Mouse (Mus musculus) cerebellum, adult 9-11 months (tissue): ENCODE data around the gene Olfr464.
"Not testable (repeated sequence)": the region's sequence is repeated elsewhere in the genome, so short reads cannot be mapped to it uniquely, and the experiment has no call there.

ENCODE experiments used
- DNase-seq: peaks from one replicate; pipeline ENCODE4 v3.0.0; 2022

The Olfr464 gene

DNA sequence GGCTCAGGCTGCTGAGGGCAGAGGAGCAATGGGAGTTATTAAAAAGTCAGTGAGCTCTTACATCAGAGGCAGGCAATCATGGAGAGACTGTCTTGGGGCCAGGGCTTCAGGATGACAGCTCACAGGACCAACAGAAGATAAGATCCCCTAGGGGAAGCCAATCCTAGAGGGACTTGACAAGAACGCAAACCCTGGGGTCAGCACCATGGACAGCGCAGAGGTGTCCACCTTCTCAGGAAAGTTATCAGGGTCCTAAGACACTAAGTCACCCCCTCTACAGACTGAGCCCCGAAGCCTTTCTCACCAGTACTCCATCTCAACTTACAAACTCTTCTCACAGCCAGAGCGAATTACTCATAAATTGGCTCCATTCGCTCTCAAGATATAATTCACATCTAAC is at the start of gene Olfr464:
Olfr464 (minus strand) TSS at position 2 of the 400 bp plus-strand sequence.
- DNase-seq = no peak

DNA sequence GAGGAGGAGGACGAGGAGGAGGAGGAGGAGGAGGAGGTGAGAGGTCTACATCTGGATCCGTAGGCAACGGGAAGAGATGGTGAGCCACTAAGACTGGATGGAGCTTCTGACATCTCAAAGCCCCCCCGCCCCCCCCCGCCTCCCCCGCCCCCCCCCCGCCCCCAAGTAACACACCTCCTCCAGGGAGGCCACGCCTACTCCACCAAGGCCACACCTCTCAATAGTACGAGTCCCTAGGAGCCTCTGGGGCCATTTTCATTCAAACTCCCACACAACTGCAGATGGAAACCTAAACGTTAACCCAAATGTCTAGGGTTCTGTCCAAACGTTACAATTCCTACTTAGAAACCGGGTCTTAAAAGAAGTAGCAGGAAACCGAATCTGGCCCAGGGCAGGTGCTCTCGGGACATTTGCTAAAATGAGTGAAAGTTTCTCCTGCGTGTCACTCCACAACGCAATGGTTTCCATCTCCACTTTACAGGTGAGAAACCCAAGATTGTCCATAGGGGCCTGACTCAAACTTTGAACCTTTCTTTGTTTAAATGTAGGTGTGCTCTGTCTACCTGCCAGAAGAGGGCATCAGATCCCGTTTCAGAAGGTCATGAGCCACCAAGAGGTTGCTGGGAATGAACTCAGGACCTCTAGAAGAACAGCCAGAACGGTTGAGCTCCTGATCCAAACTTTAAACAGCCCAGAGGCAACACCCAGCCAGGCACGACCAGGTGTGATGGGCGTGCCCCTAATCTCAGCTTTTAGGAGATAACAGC is 47.8 kb upstream of the Olfr464 start:
- no peak for DNase-seq

DNA sequence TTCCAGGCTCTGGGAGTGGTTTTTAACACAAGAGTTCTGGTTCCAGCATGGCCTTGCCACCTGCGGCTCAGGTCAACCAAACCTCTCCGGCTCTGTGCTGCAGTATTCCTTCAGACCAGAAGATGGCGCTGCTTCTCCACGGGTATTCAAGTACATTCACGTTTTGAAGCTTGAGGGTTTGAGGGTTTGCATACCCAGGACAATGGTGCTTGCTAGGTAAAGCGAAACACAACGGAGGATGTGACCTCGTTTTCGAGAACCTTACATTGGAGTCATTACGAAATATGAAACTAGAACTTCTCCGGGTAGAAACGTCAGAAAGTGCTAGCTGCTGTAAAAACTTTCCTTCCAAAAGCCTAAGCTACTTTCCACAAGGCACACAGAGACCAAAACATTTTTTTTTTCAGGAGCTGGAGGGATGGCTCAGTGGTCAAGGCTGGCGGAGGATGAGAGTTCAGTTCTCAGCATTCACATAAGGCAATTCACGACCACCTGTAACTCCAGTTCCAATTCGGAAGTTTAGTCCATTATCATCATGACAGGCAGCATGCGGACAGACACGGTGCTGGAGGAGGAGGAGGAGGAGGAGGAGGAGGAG is 47.0 kb upstream of the Olfr464 start:
- DNase-seq = peak; percentile 84

DNA sequence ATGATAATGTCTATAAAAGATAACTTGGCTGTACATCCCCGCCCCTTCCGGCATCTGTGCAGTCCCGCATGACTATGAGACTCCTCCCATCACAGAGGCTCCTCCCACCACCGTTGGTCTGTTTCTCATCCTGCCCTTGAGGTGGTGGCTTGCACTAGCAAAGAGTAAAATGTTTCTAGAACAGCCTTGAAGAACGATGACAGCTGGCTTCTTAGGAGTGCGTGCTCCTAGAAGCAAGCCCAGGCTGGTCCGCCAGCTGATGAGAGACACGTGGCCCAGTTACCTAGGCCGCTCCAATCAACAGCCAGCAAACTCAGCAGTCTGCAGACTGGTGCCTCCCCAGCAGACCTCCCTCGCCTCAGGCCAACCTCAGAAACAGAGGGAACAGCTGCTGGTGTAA is 45.4 kb upstream of the Olfr464 start:
- no peak for DNase-seq

DNA sequence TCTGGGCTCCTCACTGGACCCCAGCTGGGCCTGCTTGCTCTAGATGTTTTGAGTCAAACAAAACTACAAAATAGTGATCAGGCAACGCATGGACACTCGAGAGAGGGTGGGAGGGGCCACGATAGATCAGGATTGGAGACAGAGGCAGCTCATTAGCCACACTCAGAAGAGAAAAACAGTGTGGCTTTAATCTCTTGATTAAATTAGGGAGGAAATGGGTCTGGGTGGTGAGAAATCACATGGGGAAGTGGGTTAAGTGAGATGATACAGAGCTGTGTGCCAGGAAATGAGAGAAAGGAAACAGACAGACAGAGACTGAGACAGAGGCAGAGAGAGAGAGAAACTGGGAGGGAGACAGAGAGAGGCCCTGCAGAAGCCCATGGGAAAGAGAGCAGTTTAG is 44.5 kb upstream of the Olfr464 start:
- DNase-seq = no peak

DNA sequence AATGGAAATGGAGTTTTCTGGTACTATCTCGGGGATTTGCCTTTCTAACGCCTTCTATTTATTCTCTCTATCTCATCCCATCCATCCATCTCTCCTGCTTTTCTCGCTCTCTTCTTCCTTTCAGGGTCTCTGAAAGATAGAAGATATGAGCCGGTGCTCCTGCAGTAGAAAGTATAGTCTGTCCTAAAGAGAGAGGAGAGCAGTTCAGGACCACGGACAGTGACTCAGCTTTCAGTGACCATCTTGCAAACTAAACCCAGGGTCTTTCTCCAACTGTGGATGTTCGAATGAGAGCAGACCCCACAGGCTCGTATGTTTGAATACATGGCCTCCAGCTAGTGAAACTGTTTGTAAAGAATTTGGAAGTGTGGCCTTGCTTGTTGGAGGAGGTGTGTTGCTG is 36.3 kb upstream of the Olfr464 start:
- no peak for DNase-seq

DNA sequence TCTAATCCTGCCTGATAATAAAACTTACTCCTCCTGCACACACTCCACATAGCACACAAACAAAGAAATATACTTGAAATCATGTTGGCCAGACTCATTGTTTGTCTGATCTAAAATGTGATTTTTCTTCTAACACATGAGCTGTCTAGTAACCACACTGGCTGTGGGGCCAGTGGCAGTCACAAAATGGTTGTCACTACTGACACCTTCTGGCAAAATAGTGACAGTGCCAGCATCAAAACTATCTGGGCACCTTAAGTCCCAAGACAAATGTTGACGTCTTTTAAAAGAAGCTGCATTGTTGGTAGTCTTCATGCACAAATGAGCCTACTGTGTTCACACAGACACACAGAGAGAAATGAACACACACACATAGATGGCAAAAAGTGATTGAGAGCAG is 34.4 kb upstream of the Olfr464 start:
- no peak for DNase-seq

DNA sequence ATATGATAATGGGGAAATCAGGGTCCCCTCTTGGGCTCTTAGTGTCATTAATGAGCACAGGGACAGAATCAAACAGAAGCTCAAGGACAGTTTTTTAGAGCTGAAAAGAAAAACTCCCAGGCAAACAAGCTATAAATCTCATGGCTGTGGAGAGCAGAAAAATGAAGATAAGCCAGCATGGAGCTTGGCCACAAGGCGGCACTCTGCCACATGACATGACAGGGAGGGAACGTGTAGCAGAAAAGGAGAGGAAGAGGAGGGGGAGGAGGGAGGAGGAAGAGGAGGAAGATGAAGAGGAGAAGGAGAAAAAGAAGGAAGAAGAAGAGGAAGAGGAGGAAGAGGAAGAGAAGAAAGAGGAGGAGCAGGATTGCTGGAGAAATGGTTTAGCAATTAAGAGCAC is 29.2 kb upstream of the Olfr464 start:
- no peak for DNase-seq

DNA sequence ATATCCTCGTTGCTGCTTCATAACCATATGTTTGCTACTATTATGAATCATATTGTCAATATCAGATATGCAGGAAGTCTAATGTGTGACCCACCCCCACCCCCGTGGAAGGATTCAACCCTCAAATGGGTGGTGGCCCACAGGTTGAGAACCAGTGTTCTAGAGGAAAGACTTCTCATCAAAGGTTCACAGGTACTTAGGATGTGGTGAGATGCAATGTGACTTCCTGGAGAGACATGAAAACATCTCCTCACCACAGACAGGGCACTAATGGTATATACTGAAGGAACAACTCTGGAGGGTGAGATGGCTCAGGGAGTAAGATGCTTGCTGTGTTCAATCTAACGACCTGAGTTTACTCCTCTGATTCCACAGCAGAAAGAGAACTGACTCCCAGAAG is 14.7 kb upstream of the Olfr464 start:
- no peak for DNase-seq

DNA sequence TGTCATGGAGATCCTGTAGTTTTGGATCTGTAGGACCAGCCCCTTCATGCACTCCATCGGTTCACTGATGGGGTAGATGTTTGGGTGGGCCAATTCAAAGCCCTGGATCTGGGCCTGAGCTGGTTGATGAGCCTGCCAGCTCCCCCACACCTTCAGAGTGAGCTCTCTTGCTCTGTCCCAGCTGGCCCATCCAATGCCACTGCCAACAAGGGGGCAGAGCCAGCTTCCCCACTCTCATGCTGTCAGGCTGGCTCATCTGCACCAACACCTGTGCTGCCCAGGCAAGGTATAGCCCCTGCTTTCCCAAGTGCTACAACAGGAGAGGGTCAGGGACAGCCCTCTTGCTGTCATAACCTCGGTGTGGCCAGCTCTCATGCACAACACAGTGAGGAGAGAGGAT is 13.0 kb upstream of the Olfr464 start:
- DNase-seq = no peak

DNA sequence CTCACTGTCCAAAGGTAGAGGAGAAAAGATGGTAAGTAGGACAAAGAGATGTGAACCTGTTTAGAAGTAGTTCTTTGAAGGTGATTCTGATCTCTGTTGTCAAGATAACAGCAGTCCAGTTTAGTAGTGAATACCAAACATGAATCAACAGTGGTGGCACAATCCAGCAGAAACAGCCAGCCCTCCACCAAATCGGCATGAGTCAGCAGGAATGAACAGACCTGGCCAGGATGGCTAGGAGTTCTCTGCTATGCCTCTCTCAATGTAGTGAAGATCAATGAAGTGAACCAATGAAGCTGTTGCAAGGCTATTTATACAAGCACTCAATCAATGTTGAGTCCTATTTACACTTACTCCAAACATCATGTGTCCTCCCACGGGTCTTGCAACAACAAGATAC is 9.6 kb upstream of the Olfr464 start:
- no peak for DNase-seq

DNA sequence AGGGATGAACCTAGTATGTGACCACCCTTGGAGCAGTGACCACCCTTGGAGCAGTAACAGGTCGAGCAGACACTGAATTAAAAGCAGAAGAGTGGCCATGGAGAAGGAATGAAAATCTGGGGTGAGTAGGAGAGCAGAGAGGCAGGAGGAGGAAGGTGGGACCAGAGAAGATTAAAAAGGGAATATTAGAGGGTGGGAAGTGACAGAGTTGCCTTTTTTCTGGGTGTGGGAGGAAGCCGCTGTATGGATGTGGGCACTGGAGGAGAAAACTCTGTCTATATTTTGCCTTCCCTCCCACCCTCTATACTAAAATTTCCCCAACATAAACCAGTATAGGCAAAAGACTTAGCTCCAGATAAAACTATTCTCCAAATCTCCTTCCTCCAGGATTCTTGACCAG is 466 bp downstream of the Olfr464 start:
- no peak for DNase-seq

DNA sequence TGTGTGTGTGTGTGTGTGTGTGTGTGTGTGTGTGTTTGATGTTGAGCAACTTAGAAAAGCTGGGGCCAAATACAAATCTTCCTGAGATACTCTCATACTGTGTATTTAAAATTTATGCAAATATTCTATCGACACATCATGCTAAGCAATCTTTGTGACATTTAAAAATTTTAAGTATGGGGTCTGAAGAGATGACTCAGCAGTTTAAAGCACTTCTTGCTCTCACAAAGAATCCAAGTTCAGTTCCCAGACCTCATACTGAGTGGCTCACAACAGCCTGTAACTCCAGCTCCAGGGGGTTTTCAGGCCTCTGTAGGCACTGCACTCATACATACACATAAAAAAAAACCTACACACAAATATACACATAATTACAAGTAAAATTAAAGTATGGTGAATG is 4.8 kb downstream of the Olfr464 start:
- DNase-seq = no peak

DNA sequence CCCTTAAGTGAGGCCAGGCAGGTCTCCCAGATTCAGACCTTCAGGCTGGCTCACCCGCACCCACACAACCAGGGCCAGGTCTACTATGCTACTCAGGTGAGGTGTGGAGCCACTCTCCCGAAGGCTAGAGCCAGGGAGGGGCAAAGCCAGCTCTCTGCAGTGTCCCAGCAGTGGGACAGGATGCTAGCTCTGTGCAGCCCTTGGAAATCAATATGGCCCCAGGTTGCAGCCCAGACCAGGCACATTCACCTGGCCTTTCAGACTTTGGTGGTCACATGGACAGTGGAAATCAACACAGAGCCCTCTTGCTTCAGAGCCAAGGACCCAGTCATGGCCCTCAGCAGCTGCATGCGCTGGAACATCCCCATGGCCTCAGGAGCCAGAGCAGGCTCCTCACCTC is 16.4 kb downstream of the Olfr464 start:
- DNase-seq = no peak

DNA sequence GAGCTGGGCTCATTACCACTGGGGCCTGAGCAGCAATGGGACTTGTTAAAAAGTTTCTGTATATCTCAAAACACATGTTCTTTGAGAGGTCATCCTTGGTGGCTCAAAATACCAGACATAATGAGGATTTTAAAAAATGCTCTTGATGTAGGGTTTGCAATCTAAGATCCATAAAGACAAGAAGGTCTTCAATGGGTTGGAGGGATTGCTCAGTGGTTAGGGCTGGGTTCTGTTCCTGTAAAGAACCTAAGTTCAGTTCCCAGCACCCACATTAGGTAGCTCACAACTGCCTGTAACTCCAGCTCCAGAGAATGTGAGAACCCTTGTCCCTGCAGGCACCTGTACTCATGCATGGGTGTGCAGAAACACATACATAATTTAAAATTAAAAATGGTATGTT is 23.5 kb downstream of the Olfr464 start, which contains the start of gene Olfr463:
Olfr463 (minus strand) TSS at position 101 of the 400 bp plus-strand sequence.
- DNase-seq = no peak

DNA sequence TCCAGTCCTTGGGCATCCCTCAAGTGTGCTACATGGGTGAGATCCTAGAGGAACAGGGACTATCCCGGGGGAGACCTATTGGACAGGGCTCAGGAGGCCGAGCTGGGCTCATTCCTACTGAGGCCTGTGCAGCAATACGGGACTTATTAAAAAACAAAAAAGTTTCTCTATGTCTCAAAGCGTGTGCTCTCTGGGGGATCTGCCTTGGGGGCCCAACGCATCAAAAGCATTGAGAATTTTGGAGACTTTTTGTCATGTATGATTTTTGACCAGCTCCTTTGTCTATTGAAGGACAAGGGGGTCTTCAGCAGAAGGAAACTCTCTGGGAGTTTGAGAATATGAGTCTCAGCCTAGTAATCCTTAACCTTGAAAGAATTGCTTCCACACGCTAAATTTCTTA is 28.6 kb downstream of the Olfr464 start, which contains the start of gene Olfr462:
Olfr462 (minus strand) TSS at position 101 of the 400 bp plus-strand sequence.
- DNase-seq = no peak

DNA sequence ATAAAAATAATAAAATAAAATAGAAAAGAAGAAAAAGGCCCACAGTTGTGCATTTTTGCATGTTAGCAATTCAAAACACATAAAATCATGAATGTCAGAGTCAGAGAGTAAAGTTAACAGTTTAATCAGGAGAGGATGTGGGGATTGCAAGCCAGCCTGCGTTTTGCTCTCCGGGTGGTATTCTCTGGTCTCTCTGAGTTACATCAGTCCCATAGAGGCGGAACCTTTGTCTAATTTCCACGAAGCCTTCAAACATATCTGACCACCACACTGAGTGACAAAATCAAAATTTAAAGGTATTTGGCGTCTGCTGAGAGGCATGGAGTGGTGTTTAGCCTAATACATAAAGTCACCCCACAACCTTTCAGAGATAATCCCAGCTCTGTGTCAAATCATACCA is 35.9 kb downstream of the Olfr464 start:
- no peak for DNase-seq

DNA sequence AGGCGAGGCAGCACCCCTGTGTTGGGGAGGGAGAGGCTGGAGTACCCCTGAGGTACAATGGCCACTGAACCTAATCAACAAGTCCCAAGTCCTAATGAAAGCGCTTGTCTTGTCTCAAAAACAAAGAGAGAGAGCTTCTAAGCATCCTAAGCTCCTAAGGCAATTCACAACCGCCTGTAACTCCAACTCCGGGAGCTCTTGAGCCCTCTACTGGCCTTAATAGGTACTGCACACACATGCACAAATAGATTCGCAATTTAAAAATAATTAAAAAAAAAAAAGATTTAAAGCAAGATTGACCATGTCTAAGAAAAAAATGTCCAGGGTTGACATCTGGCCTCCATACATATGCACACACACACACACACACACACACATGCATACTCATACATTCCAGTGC is 37.3 kb downstream of the Olfr464 start:
- DNase-seq = no peak

DNA sequence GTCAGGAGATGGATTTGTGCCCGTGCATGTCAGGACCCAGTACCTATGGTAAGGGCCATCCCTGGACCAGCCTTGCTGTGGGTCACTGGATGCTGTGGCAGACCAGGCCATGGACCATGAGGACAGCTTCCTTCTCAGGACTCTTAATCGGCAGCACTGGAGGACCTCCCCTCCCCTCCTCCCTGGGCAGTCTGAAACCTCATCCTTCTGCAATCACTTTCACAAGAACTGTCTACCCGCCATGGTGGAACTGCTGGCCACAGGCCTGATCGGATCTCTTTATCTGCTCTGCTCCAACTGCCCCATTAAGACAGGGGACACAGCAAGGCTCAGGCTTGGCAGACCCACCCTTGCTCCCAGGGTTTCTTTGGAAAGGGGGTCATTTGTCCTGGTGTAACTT is 39.1 kb downstream of the Olfr464 start:
- no peak for DNase-seq

DNA sequence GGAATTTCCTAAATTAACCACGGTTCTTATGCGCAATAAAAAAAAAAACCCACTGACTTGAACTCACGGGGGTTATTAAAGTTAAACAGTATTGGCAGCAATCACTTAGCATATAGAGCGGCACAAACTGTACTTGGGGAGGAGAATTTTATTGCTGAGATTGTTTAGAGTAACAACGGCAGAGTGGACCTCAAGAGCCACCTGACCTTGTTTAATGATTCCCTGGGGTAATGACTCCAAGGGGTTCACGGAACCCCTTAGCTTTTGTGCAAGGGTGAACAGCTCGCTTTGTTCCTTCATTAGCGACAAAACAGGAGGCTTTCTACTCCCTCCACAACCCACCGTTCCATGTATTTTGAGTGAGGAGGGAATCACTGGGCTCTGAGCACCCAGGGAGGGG is 40.9 kb downstream of the Olfr464 start:
- DNase-seq = no peak

DNA sequence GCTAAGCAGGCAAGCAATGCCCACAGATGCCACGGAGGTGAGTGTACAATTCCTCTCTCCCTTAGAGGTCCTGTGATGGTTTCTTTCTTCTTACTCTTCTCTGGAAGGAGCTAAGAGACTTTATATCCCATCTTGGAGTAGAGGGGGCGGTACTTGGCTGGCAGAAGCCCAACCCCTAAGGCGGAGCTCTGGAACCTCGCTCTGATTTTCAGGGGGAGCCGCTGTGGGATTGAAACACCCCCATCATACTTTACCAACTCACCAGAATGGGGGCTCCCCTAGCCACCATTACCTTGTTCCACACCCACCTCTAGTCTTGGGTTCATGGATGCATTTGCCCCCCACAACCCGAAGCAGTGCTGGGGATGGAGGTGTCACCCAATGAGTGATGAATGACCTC is 45.3 kb downstream of the Olfr464 start, which contains the start of gene Epx:
Epx (minus strand) TSS at position 101 of the 400 bp plus-strand sequence.
- no peak for DNase-seq

DNA sequence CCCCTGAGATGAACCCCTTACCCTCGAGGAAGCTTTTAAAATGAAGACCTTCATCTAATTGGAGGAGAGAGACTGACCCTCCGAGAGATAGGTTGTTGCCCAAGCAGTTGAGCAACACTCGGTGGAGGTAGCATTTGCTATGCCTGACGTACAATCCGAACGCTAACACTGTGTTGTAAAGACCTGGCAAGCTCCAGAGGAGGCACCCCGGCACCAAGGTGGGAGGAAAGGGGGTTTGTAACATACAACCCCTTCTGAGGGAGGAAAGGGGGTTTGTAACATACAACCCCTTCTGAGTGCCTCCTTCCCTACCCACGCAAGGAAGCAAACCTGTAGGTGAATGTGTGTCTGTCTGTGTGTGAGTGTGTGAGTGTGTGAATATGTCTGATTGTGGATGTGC is 49.0 kb downstream of the Olfr464 start:
- DNase-seq = no peak

DNA sequence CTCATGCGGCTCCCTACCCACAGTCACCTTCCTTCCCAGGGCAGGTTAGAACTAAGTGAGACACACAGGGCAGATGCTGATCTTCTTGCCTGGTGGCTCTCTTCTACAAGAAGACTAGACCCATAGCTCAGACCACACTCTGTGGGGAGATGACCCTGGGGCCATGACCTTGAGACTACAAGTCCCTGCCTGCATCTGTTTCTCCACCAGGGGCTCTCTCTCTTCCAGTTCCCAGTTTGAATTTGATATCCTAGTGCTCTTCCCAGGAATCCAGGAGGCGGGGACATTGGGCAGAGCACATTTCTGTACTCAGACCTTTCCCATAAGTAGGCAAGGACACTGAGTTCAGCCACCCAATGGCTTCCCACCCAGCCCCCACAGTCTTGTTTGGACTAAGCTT is 50.7 kb downstream of the Olfr464 start:
- no peak for DNase-seq

DNA sequence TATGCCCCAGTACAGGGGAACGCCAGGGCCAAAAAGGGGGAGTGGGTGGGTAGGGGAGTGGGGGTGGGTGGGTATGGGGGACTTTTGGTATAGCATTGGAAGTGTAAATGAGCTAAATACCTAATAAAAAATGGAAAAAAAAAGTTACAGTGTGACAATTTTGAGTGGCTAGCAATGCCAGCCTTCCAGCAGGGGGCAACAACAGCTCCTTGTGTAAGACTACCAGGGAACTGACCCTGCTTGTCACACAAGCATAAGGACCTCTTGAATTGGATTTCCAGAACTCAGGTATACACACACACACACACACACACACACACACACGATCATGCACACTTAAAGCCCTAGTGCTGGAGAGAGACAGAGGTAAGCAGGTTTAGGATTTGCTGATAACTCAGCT is 53.9 kb downstream of the Olfr464 start:
- DNase-seq = not testable (repeated sequence)
